32 mouse cellular contexts compared by ENCODE assay signal in genomic region chr3:135546212-135546923, GRCm38 (mm10).
A peak's percentile ranks its signal among the peaks of the same experiment; 100 is the strongest.
DNase-seq lines count a peak whose midpoint lies in the region; ATAC-seq and TF ChIP-seq lines count a peak whose summit lies in the region.
"Had no signal": no experiment of that assay in that cellular context is flagged by ENCODE, and none has a peak within 500 bp of the region (broad histone marks: within the 10 kb centered on the region; RNA-seq: fewer than 3 reads in every experiment).

No protein-coding gene starts in this region.

- no peak for TF ChIP-seq CTCF in stomach, postnatal 0 days (IDR thresholded peaks at IDR 0.05; ENCODE audit: low read depth)

- no peak overlapping the region for H3K4me2 ChIP-seq in kidney, embryonic 16.5 days (replicated peaks; ENCODE audit: low read depth, low read length)
- H3K4me2 ChIP-seq in stomach, embryonic 15.5 days: no peak overlapping the region
- H3K4me2 ChIP-seq in stomach, postnatal 0 days (replicated peaks; ENCODE audit: low read depth): no peak overlapping the region
- H3K4me2 ChIP-seq: embryonic facial prominence, embryonic 13.5 days; forebrain, embryonic 12.5 days; heart, embryonic 15.5 days; hindbrain, embryonic 12.5 days; kidney, embryonic 15.5 days; liver, embryonic 13.5 days; midbrain, embryonic 15.5 days; neural tube, embryonic 13.5 days had no signal

- no peaks in the 10 kb centered on the region for H3K4me1 ChIP-seq in kidney, embryonic 16.5 days (ENCODE audit: insufficient read depth, low read length)
- 0 out of 2 replicates have a peak, but pooled peaks cover 4% of the 10 kb centered on the region for H3K4me1 ChIP-seq in stomach, embryonic 15.5 days
- H3K4me1 ChIP-seq in stomach, postnatal 0 days (replicated peaks; ENCODE audit: control insufficient read depth, insufficient read depth): no peaks in the 10 kb centered on the region
- H3K4me1 ChIP-seq: embryonic facial prominence, embryonic 13.5 days; forebrain, embryonic 12.5 days; heart, embryonic 15.5 days; hindbrain, embryonic 12.5 days; kidney, embryonic 15.5 days; liver, embryonic 13.5 days; midbrain, embryonic 15.5 days; neural tube, embryonic 13.5 days had no signal

- H3K36me3 ChIP-seq in kidney, embryonic 16.5 days (ENCODE audit: insufficient read depth, low read length): peaks cover 4% of the 10 kb centered on the region; the same call in 1 of the 2 replicates
- no peaks in the 10 kb centered on the region for H3K36me3 ChIP-seq in stomach, embryonic 15.5 days
- no peaks in the 10 kb centered on the region for H3K36me3 ChIP-seq in stomach, postnatal 0 days (ENCODE audit: control insufficient read depth, insufficient read depth, low read length)
- H3K36me3 ChIP-seq: embryonic facial prominence, embryonic 13.5 days; forebrain, embryonic 12.5 days; hindbrain, embryonic 12.5 days; liver, embryonic 13.5 days; midbrain, embryonic 15.5 days; neural tube, embryonic 13.5 days had no signal

- DNase-seq in heart, adult 11 months: peak; percentile 84
- no peak for DNase-seq in heart, postnatal 25 days (ENCODE audit: low spot score)
- no peak for DNase-seq in kidney, adult 18-20 months
- DNase-seq in stomach, postnatal 0 days (ENCODE audit: low spot score): no peak
- no peak for DNase-seq in layer of hippocampus, adult 9-11 months
- DNase-seq: adrenal gland, postnatal 10 days; cerebellum, adult 8-10 months; cerebellum, postnatal 36 days; embryo, embryonic 11 days; gastrocnemius, postnatal 36 days; kidney, postnatal 4 days; liver, embryonic 13.5 days; retina, postnatal 1 day; right cerebral cortex, postnatal 25 days; spleen, adult 18-20 months; thymus, postnatal 14 days had no signal

- H3K4me3 ChIP-seq in kidney, embryonic 16.5 days (ENCODE audit: low read length): no peak overlapping the region
- H3K4me3 ChIP-seq in stomach, embryonic 15.5 days (replicated peaks): no peak overlapping the region
- no peak overlapping the region for H3K4me3 ChIP-seq in stomach, postnatal 0 days (ENCODE audit: low read depth, low read length)
- H3K4me3 ChIP-seq: embryonic facial prominence, embryonic 13.5 days; erythroblast, embryonic 14.5 days; forebrain, embryonic 12.5 days; heart, embryonic 15.5 days; hindbrain, embryonic 12.5 days; kidney, embryonic 15.5 days; left cerebral cortex, adult 2 months; liver, embryonic 13.5 days; midbrain, embryonic 15.5 days; myocyte; neural tube, embryonic 13.5 days had no signal

- TF ChIP-seq EP300 in stomach, postnatal 0 days (optimal IDR thresholded peaks at IDR 0.05): no peak

- H3K9ac ChIP-seq in kidney, embryonic 16.5 days (replicated peaks; ENCODE audit: low read length): no peak overlapping the region
- H3K9ac ChIP-seq in stomach, embryonic 15.5 days: no peak overlapping the region
- H3K9ac ChIP-seq in stomach, postnatal 0 days (ENCODE audit: low read length): no peak overlapping the region
- H3K9ac ChIP-seq: embryonic facial prominence, embryonic 13.5 days; forebrain, embryonic 12.5 days; heart, embryonic 15.5 days; hindbrain, embryonic 12.5 days; kidney, embryonic 15.5 days; liver, embryonic 13.5 days; midbrain, embryonic 15.5 days; neural tube, embryonic 13.5 days had no signal

- intact Hi-C loops in heart, postnatal 25 days (cut with DNase I): no loop called here

- no peaks in the 10 kb centered on the region for H3K27me3 ChIP-seq in kidney, embryonic 16.5 days (ENCODE audit: insufficient read depth, low read length)
- no peaks in the 10 kb centered on the region for H3K27me3 ChIP-seq in stomach, embryonic 15.5 days (replicated peaks)
- no peaks in the 10 kb centered on the region for H3K27me3 ChIP-seq in stomach, postnatal 0 days (ENCODE audit: control insufficient read depth, insufficient read depth, low read length)
- H3K27me3 ChIP-seq: embryonic facial prominence, embryonic 13.5 days; forebrain, embryonic 12.5 days; heart, embryonic 15.5 days; hindbrain, embryonic 12.5 days; kidney, embryonic 15.5 days; liver, embryonic 13.5 days; midbrain, embryonic 15.5 days; neural tube, embryonic 13.5 days; Patski had no signal

- no peak for ATAC-seq in kidney, embryonic 16.5 days (ENCODE audit: low FRiP score, low TSS enrichment)
- no peak for ATAC-seq in stomach, embryonic 15.5 days (ENCODE audit: insufficient read depth, low FRiP score, low read depth)
- ATAC-seq in stomach, postnatal 0 days (ENCODE audit: low FRiP score, low TSS enrichment): no peak
- ATAC-seq: intestine, postnatal 0 days; midbrain, embryonic 15.5 days; Patski had no signal

- H3K27ac ChIP-seq in kidney, embryonic 16.5 days (ENCODE audit: low read length): 0 out of 2 replicates have a peak overlapping the region, but pooled peaks have one; percentile 4
- H3K27ac ChIP-seq in stomach, embryonic 15.5 days: peak overlapping the region; percentile 3; the same call in 1 of the 2 replicates
- no peak overlapping the region for H3K27ac ChIP-seq in stomach, postnatal 0 days (replicated peaks)
- H3K27ac ChIP-seq: embryonic facial prominence, embryonic 13.5 days; forebrain, embryonic 12.5 days; heart, embryonic 15.5 days; hindbrain, embryonic 12.5 days; kidney, embryonic 15.5 days; left cerebral cortex, adult 2 months; liver, embryonic 13.5 days; macrophage; midbrain, embryonic 15.5 days; neural tube, embryonic 13.5 days had no signal

- no peaks in the 10 kb centered on the region for H3K9me3 ChIP-seq in kidney, embryonic 16.5 days (ENCODE audit: low read length)
- no peaks in the 10 kb centered on the region for H3K9me3 ChIP-seq in stomach, embryonic 15.5 days
- H3K9me3 ChIP-seq in stomach, postnatal 0 days (ENCODE audit: control insufficient read depth, low read length): no peaks in the 10 kb centered on the region
- H3K9me3 ChIP-seq: embryonic facial prominence, embryonic 13.5 days; forebrain, embryonic 12.5 days; G1E; heart, embryonic 15.5 days; hindbrain, embryonic 12.5 days; kidney, embryonic 15.5 days; liver, embryonic 13.5 days; midbrain, embryonic 15.5 days; neural tube, embryonic 13.5 days had no signal

- 58% methylated on average over 13 of the region's 13 CpGs for WGBS in kidney, embryonic 16.5 days
- WGBS in stomach, embryonic 15.5 days: 56% methylated on average over 13 of the region's 13 CpGs
- WGBS in stomach, postnatal 0 days: 52% methylated on average over 13 of the region's 13 CpGs
